Mouse (Mus musculus) neural tube, embryonic 11.5 days (tissue): ENCODE results near the gene Capns1. TPM values are rescaled to one million over a fixed set of nuclear protein-coding genes. Genes with fewer than 3 reads are reported as not detected.
"Not testable (repeated sequence)": the region's sequence is repeated elsewhere in the genome, so short reads cannot be mapped to it uniquely, and the experiment has no call there.

ENCODE experiments used
- ATAC-seq: fragments of 200-750 bp; cut with Nextera tagmentation; 2 replicates; pipeline ENCODE4 v1.8.0; 2017; ENCODE audit warnings: moderate number of reproducible peaks, mild to moderate bottlenecking, moderate TSS enrichment, moderate library complexity; ENCODE audit not compliant: insufficient read depth, low FRiP score, low TSS enrichment
- DNase-seq: peaks from one replicate; pipeline ENCODE4 v3.0.0-alpha.2; 2015; ENCODE audit warnings: low spot score
- H3K27ac ChIP-seq: fragments of 300-500 bp; sonication (generic); 2 replicates; pipeline ENCODE4 v1.5.1; 2014; ENCODE audit warnings: low read depth, mild to moderate bottlenecking, low read length
- H3K27me3 ChIP-seq: fragments of 300-500 bp; sonication (generic); 2 replicates; pipeline ENCODE4 v1.6.1; 2014; ENCODE audit warnings: mild to moderate bottlenecking, low read length, mixed read lengths; ENCODE audit not compliant: control insufficient read depth, insufficient read depth
- H3K36me3 ChIP-seq: fragments of 300-500 bp; sonication (generic); 2 replicates; pipeline ENCODE4 v1.6.1; 2014; ENCODE audit warnings: mild to moderate bottlenecking, low read length, moderate library complexity, mixed read lengths; ENCODE audit not compliant: control insufficient read depth, insufficient read depth
- H3K4me1 ChIP-seq: fragments of 300-500 bp; sonication (generic); 2 replicates; pipeline ENCODE4 v1.6.1; 2014; ENCODE audit warnings: low read length, mixed read lengths; ENCODE audit not compliant: control insufficient read depth, insufficient read depth
- H3K4me2 ChIP-seq: fragments of 300-500 bp; sonication (generic); 2 replicates; pipeline ENCODE4 v1.6.1; 2014; ENCODE audit warnings: low read depth, mild to moderate bottlenecking, moderate library complexity
- H3K4me3 ChIP-seq: fragments of 300-500 bp; sonication (generic); 2 replicates; pipeline ENCODE4 v1.5.1; 2014; ENCODE audit warnings: low read depth, low read length
- H3K9ac ChIP-seq: fragments of 300-500 bp; sonication (generic); 2 replicates; pipeline ENCODE4 v1.6.1; 2014; ENCODE audit warnings: mild to moderate bottlenecking, low read length
- H3K9me3 ChIP-seq: fragments of 300-500 bp; sonication (generic); 2 replicates; pipeline ENCODE4 v1.6.1; 2016; ENCODE audit warnings: low read length; ENCODE audit not compliant: control insufficient read depth
- WGBS: fragments of 180-500 bp; shearing (Covaris S2); extraction: QIAGEN DNeasy Blood & Tissue Kit; methylation state at CpG from one replicate; pipeline ENCODE4 v1.1.7; 2014; 5-methylcytosine and 5-hydroxymethylcytosine counted together
- polyA plus RNA-seq: library from polyadenylated mRNA; unstranded; fragments of >200 nt; fragmentation: Nextera tagmentation; extraction: Ambion mirVana; gene quantifications from 2 replicates; pipeline ENCODE4 v1.2.1, GENCODE M21; 2014

The Capns1 gene
- polyA plus RNA-seq, 1 experiment from 2014 or later = 51.8 TPM

DNA sequence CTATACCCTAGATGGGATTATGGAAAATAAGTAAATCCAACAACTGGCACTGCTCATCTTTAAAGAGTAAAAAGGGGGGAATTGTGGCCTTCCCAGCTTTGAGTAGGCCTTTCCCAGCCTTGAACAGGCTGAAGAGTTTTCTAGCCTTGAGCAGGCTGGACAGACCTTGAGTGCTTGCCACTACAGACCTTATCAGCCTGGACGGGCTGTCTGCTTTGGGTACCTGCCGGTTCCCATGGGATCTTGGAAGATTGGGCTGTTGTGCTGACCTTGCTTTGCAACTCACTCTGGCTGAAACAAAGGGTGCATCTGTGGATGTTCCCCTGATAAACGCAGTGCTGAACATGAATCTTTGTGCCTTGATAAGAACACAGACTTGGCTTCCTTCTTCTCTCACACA is 15.3 kb upstream of the Capns1 start:
- 85% methylated on average over 3 of the region's 3 CpGs for WGBS

DNA sequence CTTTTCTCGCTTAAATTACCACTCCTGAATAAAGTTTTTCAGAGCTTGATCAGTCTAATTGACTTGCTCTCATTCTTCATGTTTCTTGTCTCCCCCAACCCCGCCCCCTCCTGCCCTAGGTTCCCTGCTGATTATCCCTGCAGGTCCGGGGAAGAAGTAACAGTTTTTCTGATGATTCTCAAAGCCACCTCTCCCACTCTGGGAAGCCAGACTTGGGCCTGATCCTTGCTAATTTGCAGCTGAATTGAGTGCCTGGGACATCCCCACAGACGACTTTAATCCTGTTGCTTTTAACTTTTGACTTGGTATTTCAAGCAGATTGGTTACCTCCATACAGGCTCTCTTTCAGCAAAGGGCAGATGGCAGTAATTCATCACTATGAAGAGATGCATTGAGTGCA is 12.4 kb upstream of the Capns1 start:
- Histone ChIP-seq H3K4me3 (no peak overlapping the region), H3K36me3 (no peaks in the 10 kb centered on the region), H3K9ac (no peak overlapping the region), H3K4me1 (no peaks in the 10 kb centered on the region), H3K27ac (no peak overlapping the region), H3K27me3 (no peaks in the 10 kb centered on the region), H3K4me2 (no peak overlapping the region), H3K9me3 (no peaks in the 10 kb centered on the region)
- DNase-seq (no peak), ATAC-seq (no peak)
- WGBS = 39% methylated on average over 4 of the region's 4 CpGs

More for the DNA sequence above, 15.3 kb upstream of the Capns1 start:
- H3K9ac ChIP-seq = no peak overlapping the region
- no peak overlapping the region for H3K4me3 ChIP-seq
- H3K36me3 ChIP-seq = no peaks in the 10 kb centered on the region
- no peaks in the 10 kb centered on the region for H3K27me3 ChIP-seq
- no peaks in the 10 kb centered on the region for H3K9me3 ChIP-seq
- ATAC-seq = no peak
- H3K4me2 ChIP-seq = no peak overlapping the region
- DNase-seq = no peak
- no peak overlapping the region for H3K27ac ChIP-seq
- H3K4me1 ChIP-seq = no peaks in the 10 kb centered on the region

GRCm38 (mm10) chr7:30206364-30206763 is 7.8 kb upstream of the Capns1 start:
- not testable (repeated sequence) for H3K4me1 ChIP-seq, ATAC-seq, H3K4me3 ChIP-seq, H3K27me3 ChIP-seq, H3K9ac ChIP-seq, H3K4me2 ChIP-seq, H3K27ac ChIP-seq, DNase-seq, H3K36me3 ChIP-seq, H3K9me3 ChIP-seq
- WGBS = 59% methylated on average over 5 of the region's 5 CpGs

DNA sequence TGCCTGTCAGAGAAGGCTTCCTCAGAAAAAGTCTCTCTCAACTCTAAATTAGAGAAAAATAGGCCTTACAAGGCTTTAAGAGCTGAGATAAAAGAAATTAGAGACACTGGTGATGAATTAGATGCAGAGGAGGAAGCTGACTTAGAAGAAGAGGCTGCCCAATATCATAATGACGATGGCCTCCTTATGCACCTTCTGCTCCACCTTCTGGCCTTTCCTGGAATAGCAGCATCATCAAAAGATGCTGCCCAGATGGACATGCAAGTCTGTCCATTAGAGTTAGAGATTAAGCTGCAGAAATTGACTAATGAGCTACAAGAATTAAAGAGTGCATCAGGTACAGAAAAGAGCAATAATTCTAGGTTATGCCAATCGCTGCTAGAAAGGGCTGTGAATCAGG is 6.8 kb upstream of the Capns1 start:
- no peaks in the 10 kb centered on the region for H3K36me3 ChIP-seq
- no peak overlapping the region for H3K4me2 ChIP-seq
- H3K27me3 ChIP-seq = no peaks in the 10 kb centered on the region
- no peaks in the 10 kb centered on the region for H3K9me3 ChIP-seq
- no peaks in the 10 kb centered on the region for H3K4me1 ChIP-seq
- DNase-seq (peak; percentile 54), ATAC-seq (no peak)
- H3K27ac ChIP-seq = no peak overlapping the region
- WGBS = 2% methylated on average over 2 of the region's 2 CpGs
- H3K4me3 ChIP-seq = no peak overlapping the region
- H3K9ac ChIP-seq = no peak overlapping the region

GRCm38 (mm10) chr7:30204380-30204779 is 5.8 kb upstream of the Capns1 start:
- Histone ChIP-seq H3K4me1 (no peaks in the 10 kb centered on the region), H3K4me2 (no peak overlapping the region), H3K27me3 (no peaks in the 10 kb centered on the region), H3K9ac (no peak overlapping the region), H3K27ac (no peak overlapping the region), H3K36me3 (no peaks in the 10 kb centered on the region), H3K4me3 (no peak overlapping the region), H3K9me3 (no peaks in the 10 kb centered on the region)
- ATAC-seq (no peak), DNase-seq (no peak)
- 51% methylated on average over 8 of the region's 8 CpGs for WGBS

DNA sequence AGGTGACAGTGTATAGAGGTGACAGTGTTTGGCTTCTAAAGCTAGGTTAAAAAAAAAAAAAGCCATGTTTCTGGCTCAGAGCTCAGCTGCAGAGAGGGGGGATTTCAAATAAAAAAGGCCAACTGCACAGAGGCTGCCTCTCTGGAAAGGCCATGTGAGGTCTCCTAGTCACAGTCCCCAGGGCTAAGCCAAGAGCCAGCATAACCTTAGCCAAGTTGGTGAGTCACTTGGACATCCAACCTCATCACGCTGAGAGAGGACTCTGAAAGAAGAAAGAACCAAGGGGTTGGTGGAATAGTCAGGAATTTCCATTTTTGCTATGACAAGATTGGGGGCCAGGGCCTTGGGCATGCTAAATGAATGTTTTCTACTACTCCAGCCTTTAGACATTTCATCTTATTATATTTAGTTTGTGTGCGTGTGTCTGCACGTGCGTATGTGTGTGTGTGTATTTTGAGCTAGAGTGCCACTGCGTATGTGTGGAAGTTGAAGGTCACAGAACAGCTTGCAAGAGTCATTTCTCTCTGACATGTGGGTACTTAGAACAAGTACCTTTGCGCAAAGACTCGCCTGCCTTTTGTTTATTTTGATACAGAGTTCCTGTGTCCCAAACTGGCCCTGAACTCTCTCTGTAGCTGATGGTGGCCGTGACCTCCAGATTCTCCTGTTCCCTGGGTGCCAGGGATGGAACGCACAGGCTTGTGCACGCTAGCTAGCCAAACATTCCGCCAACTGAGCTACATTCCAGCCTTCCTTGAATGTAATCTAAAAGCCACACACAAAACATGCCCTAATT is 4.5 kb upstream of the Capns1 start:
- DNase-seq (no peak), ATAC-seq (no peak)
- Histone ChIP-seq H3K36me3 (no peaks in the 10 kb centered on the region), H3K27ac (no peak overlapping the region), H3K4me3 (no peak overlapping the region), H3K4me1 (no peaks in the 10 kb centered on the region), H3K27me3 (no peaks in the 10 kb centered on the region), H3K9ac (no peak overlapping the region), H3K9me3 (no peaks in the 10 kb centered on the region), H3K4me2 (no peak overlapping the region)
- 85% methylated on average over 11 of the region's 11 CpGs for WGBS

DNA sequence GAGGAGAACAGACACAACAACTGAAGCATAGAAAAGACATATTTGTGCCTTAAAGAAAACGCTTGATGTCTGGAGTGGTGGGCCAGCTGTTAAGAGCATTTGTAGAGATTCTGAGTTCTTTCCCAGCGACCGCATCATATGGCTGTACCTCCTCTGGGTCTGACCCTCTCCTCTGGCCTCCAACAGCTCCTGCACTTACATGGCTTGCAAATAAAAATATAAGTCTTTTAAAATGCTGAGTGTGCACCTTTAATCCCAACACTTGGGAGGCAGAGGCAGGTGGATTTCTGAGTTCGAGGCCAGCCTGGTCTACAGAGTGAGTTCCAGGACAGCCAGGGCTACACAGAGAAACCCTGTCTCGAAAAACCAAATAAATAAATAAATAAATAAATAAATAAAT is 2.0 kb upstream of the Capns1 start:
- not testable (repeated sequence) for H3K4me2 ChIP-seq, H3K4me1 ChIP-seq, H3K27ac ChIP-seq, H3K9me3 ChIP-seq, DNase-seq, H3K9ac ChIP-seq, H3K27me3 ChIP-seq, H3K4me3 ChIP-seq, H3K36me3 ChIP-seq, ATAC-seq
- 90% methylated on average over 5 of the region's 5 CpGs for WGBS

DNA sequence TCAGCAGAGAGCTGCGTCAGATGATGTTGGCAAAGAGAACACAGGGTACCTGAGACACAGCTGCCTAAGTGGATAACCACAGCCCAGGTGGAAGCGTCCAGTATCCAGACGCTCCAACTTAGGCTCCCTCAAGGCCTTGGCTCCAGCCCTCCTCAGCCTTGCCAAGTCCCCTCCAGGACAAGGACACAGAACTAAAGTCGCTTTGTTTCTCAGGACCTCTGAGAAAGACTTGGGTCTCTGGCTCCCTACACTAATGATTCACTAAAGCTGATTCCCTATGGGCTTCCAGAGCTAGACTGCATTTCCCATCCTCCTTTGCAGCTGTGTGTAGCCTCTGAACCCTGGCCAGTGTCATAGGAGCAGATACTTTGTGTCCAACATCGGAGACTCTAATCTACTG is 1.6 kb upstream of the Capns1 start:
- no peaks in the 10 kb centered on the region for H3K4me1 ChIP-seq
- H3K4me3 ChIP-seq = no peak overlapping the region
- no peak overlapping the region for H3K9ac ChIP-seq
- H3K4me2 ChIP-seq = no peak overlapping the region
- no peaks in the 10 kb centered on the region for H3K27me3 ChIP-seq
- no peak overlapping the region for H3K27ac ChIP-seq
- ATAC-seq = no peak
- H3K36me3 ChIP-seq = no peaks in the 10 kb centered on the region
- DNase-seq = no peak
- no peaks in the 10 kb centered on the region for H3K9me3 ChIP-seq
- WGBS = 80% methylated on average over 5 of the region's 5 CpGs

DNA sequence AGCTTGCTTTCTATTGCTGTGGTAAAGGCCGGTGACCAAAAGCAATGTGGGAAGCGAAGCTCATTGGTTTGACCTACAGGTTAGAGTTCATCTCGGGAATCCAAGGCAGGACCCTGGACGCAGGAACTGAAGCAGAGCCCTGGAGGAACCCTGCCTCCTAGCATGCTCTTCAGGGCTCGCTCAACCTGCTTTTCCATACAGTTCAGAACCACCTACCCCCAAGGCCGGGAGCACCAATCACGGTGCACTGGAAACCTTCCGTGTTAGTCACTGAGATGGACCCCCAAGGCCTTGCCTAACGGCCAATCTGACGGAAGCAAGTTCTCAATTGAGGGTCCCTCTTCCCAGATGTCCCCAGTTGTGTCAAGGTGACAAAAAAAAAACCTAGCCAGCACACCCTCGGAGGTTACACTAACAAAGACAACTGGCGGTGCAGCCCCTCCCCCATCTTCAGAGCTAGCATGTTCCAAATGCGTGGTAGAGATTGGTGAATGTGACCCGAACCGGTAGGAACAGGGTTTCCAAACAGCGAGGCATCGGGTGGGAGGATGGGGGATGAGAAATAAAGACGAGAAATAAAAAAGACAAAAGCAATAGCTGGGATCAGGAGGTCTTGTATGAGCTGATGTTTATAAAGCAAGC is 1.0 kb upstream of the Capns1 start:
- Histone ChIP-seq H3K9me3 (no peaks in the 10 kb centered on the region), H3K27ac (no peak overlapping the region), H3K4me2 (no peak overlapping the region), H3K9ac (no peak overlapping the region), H3K4me1 (no peaks in the 10 kb centered on the region), H3K4me3 (no peak overlapping the region), H3K27me3 (no peaks in the 10 kb centered on the region), H3K36me3 (no peaks in the 10 kb centered on the region)
- WGBS = 79% methylated on average over 18 of the region's 18 CpGs
- no peak for ATAC-seq
- no peak for DNase-seq
